Mouse (Mus musculus): Measurements from ENCODE around the gene Med29.

Gene Med29

DNA sequence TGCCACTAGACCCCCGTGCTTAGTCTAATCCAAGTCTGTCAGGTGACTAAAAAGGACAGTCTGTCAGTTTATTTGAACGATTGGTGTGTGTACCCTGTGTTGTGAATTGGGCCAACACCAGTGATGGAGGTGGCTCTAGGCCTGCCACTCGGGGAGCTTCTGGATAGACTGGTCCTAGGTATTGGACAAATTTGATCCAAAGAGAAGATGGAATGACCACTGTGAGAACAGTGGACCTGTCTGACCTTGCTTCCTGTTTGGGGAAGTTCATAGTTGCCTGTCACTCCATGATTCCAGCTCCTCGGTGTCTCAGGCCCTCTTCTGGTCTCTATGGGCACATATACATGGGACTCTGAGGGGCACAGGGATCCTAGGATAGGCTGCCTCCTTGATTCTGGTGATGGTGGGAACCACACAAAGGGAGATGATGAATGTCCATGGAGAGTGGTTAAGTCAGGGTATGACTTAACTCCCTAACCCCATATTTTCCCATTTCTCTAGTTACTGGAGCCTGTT is 40.8 kb downstream of the Med29 start:
- no peak for DNase-seq

DNA sequence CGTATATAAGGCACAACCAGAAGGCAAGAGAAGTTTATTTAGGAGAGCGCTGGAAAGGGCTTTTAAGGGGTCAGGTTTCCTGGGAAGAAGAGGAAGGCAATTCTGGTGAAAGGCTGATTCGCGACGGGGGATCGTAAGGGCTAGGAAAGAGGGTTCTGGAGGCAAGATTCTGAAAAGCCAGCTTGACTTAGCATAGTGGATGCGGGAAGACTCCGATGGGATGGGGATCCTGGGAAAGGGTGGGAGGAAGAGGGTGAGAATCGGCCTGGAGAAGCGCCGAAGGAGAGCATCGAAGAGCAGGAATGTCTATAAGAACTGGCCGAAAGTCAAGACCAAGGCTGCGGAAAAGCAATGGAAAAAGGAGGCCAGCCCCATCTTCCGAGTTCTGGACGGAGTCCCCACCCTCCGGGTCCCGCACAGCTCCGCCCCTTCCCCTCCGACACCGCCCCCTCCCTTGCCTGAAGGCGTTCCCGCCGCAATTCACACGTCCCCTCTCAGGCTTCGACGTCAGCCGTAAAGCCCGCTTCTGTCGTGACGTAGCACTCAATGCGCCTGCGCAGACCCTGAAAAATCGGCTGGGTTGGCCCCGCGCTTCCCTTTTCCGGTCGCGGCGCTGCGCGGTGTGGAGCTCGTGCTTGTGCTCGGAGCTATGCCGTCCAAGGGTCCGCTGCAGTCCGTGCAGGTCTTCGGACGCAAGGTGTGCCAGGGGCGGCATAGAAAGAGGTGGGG is 42.2 kb downstream of the Med29 start, which contains the start of gene Rps16:
Rps16 (plus strand) TSS at position 498 of the 729 bp plus-strand sequence.
- DNase-seq: peak; percentile 95

DNA sequence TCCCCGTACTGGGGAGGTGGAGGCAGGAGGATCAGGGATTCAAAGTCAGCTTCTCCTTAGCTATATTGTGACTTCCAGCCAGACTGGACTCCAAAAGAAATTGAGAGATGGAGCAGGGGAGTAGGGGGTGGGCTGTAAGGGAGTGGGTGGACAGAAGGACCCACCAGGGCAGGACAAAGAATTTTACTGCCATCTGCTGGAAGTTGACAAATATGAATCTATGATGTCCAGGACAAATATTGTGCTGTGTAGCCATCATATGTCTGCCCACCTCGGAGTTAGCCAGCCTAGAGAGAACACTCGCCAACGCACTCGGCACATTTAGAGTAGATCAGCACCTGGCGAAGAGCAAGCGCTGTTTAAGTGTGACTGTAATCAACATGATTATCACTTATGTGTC is 43.9 kb downstream of the Med29 start:
- no peak for DNase-seq

DNA sequence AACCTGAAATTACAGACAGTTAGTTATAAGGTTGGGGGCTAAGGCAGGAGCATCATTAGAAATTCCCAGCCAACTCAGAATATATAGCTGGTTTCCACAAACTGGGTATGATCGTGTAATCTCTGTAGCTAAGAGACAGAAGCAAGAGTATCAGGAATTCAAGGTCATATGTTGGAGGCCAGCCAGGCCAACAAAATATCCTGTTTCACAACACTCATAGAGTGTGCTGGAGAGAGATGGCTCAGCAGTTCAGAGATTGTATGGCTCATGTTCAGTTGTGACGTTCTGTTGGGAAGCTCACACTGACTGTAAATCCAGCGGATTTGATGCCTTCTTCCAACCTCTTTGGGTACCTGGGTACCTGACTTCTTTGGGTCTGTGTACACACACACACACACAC is 44.8 kb downstream of the Med29 start:
- DNase-seq: no peak

DNA sequence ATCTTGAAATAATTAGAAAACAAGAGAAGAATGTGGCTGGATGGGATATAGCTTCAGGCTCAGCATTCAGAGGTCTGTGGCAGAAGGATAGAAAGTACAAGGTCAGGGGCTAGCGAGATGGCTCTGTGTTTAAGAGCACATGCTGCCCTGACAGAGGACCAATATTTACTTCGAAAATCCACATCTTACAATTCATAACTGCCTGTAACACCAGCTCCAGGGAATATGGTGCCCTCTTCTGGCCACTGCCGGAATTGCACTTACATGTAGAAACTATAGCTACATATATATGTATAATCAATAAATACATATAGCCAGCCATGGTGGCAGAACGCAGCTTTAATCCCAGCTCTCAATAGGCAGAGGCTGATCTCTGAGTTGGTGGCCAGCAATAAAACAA is 47.9 kb downstream of the Med29 start:
- no peak for DNase-seq

DNA sequence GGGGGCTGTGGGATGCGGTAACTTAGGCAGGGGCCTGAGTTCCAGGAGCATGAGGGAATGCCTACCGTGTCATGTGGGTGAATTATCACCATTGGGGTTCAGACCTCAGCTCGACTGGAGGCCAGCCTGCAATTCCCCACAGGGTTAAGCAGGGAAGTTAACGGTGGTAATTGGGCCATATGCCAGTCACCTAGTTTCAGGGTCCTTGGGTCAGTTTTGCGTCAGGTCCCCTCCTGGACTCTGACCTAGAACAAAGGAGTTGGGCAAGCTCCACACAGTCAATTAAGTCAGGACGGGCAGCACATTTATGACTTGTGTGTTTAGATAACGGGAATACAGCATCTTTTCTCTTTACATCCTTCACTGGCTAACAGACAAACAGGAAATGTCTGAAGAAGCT is 51.1 kb downstream of the Med29 start:
- DNase-seq: no peak

DNA sequence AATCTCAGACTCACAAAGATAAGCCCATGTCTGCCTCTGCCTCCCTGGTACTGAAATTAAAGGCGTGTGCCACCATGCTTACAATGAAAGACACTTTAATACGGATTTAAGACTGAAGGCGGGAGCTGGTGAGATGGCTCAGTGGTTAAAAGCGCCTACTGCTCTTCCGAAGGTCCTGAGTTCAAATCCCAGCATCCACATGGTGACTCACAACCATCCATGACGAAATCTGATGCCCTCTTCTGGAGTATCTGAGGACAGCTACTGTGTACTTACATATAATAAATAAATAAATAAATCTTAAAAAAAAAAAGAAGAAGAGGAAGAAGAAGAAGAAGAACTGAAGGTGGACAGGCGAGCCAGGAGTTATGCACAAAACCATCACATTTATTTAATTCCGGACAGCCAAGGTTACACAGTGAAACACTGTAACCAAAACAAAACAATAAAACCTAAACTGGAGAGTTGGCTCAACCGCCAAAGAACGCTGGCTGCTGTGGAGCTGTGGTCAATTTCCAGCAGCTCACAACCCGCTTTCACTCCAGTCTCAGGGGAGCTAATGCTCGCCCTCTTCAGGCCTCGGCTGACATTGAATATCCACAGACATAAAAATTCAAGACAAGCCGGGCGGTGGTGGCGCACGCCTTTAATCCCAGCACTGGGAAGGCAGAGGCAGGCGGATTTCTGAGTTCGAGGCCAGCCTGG is 53.1 kb downstream of the Med29 start:
- peak; percentile 67 for DNase-seq

DNA sequence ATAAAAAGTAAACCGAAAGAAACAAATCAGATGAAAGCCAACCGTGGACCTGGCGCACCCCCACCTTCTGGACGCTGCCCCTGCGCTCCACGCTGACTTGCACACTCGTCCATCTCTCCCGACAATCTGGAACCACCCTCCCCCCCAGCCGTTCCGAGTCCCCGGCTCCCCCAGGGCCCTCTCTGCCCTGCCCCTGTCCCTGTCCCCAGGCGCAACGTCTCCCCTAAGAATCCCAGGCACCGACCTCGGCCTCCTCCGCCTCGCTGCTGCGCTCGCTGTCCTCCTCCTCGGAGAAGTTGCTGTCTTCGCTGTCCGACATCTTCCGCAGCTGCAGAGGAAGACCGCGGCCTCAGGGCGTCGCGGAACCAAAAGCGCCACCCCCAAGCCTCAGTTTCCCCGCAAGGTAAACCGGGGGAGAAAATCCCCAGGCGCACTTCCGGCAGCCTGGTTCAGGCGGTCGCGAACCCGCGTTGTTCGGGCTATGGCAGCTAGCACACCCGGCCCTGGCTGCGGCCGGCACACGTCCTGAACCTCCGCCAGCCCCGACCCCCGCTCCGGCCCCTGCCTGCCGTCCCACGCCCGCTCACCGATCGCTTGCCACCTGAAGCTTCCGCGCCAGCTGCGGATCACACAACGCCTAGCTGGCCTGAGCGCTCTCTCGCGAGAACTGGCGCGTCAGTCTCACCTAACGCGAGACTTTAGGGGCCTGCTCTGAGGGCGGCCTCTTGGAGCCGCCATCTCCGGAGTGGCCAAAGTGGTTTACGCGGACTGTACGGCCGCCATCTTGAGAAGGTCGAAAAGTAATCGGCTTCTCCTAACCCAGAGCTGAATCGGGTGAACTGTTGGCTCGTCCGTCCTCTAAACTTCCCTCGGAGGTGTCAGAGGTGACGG is 54.2 kb downstream of the Med29 start, which contains the start of gene Supt5:
Supt5 (minus strand) TSS at position 639 of the 891 bp plus-strand sequence.
- peak; percentile 98 for DNase-seq

Measured in kidney, adult 11 months (tissue).